Mouse (Mus musculus): Measurements from ENCODE around the gene Rbl2.

- no peak for TF ChIP-seq CHD1 (IDR thresholded peaks at IDR 0.05; ENCODE audit: low read depth, low read length)
- TF ChIP-seq POLR2A (IDR thresholded peaks at IDR 0.05; ENCODE audit: control insufficient read depth in 1 of 2, insufficient read depth in 1 of 2, low read depth in 1 of 2, low read length in 2 of 2, poor library complexity in 1 of 2), result no peak
- no peak for TF ChIP-seq USF2 (IDR thresholded peaks at IDR 0.05; ENCODE audit: borderline replicate concordance in 1 of 2, insufficient read depth in 1 of 2, low read depth in 1 of 2, low read length in 2 of 2)
- TF ChIP-seq MAX (IDR thresholded peaks at IDR 0.05; ENCODE audit: low read length), result no peak
- TF ChIP-seq GABPA (IDR thresholded peaks at IDR 0.05; ENCODE audit: low read depth, low read length), result no peak
- TF ChIP-seq E2F4 (IDR thresholded peaks at IDR 0.05; ENCODE audit: borderline replicate concordance, low read depth, low read length), result no peak
- TF ChIP-seq CTCF (IDR thresholded peaks at IDR 0.05 in 2 of 3, conservative IDR thresholded peaks at IDR 0.05 in 1 of 3; ENCODE audit: control insufficient read depth in 1 of 3, insufficient read depth in 1 of 3, low read depth in 2 of 3, low read length in 3 of 3, poor library complexity in 1 of 3, severe bottlenecking in 1 of 3), result no peak
- no peak for TF ChIP-seq POLR2AphosphoS2 (IDR thresholded peaks at IDR 0.05; ENCODE audit: low read length)
- TF ChIP-seq GATA1 (IDR thresholded peaks at IDR 0.05; ENCODE audit: low read depth, low read length), result no peak
Observed at GRCm38 (mm10) chr8:91158617-91159016, 88.8 kb downstream of the Rbl2 start.
